Mouse (Mus musculus): ENCODE measurements around the gene Cfb. TPM values are rescaled to one million over a fixed set of nuclear protein-coding genes. Genes with fewer than 3 reads are reported as not detected.

Cfb gene
- total RNA-seq, 4 experiments from 2014 or later: 0.43 TPM; not detected in 3

GRCm38 (mm10) chr17:34885615-34886014 lies 23.3 kb upstream of the Cfb start:
- DNase-seq (ENCODE audit: low spot score in 2 of 2): no peak

- no peak for DNase-seq (ENCODE audit: low spot score in 2 of 2)
Observed at GRCm38 (mm10) chr17:34884704-34885103, 22.4 kb upstream of the Cfb start.

- DNase-seq (ENCODE audit: low spot score in 2 of 2): no peak
Observed at GRCm38 (mm10) chr17:34883332-34883731, 21.0 kb upstream of the Cfb start.

- DNase-seq (ENCODE audit: low spot score in 2 of 2): no peak
Observed at GRCm38 (mm10) chr17:34881683-34882310, 19.5 kb upstream of the Cfb start, which contains the start of gene Gm20547. Gene Gm20547 (minus strand): TSS chr17:34882042.

- DNase-seq (ENCODE audit: low spot score in 2 of 2): no peak
Observed at GRCm38 (mm10) chr17:34881166-34881565, 18.8 kb upstream of the Cfb start.

- DNase-seq (ENCODE audit: low spot score in 2 of 2): no peak
Observed at GRCm38 (mm10) chr17:34879336-34879879, 17.1 kb upstream of the Cfb start, which contains the start of gene Zbtb12. Gene Zbtb12 (plus strand): TSS chr17:34879483.

- no peak for DNase-seq (ENCODE audit: low spot score in 2 of 2)
Observed at GRCm38 (mm10) chr17:34874321-34874720, 12.0 kb upstream of the Cfb start.

- no peak for DNase-seq (ENCODE audit: low spot score in 2 of 2)
Observed at GRCm38 (mm10) chr17:34865981-34866380, 3.7 kb upstream of the Cfb start.

- no peak for DNase-seq (ENCODE audit: low spot score in 2 of 2)
Observed at GRCm38 (mm10) chr17:34861704-34862415, 458 bp downstream of the Cfb start.

- DNase-seq (ENCODE audit: low spot score in 2 of 2): no peak
Observed at GRCm38 (mm10) chr17:34860514-34860913, 1.8 kb downstream of the Cfb start.

GRCm38 (mm10) chr17:34858670-34859069 lies 3.6 kb downstream of the Cfb start:
- DNase-seq (ENCODE audit: low spot score in 2 of 2): no peak

GRCm38 (mm10) chr17:34855825-34856224 lies 6.5 kb downstream of the Cfb start:
- DNase-seq (ENCODE audit: low spot score in 2 of 2): no peak

- DNase-seq (ENCODE audit: low spot score in 2 of 2): no peak
Observed at GRCm38 (mm10) chr17:34854761-34855160, 7.6 kb downstream of the Cfb start.

- DNase-seq (ENCODE audit: low spot score in 2 of 2): no peak
Observed at GRCm38 (mm10) chr17:34853511-34853910, 8.8 kb downstream of the Cfb start.

GRCm38 (mm10) chr17:34850517-34851125 lies 11.7 kb downstream of the Cfb start:
- no peak for DNase-seq (ENCODE audit: low spot score in 2 of 2)

- peak; percentile 87 to 97 for DNase-seq (ENCODE audit: low spot score in 2 of 2)
Observed at GRCm38 (mm10) chr17:34849722-34850516, 12.4 kb downstream of the Cfb start, which contains the start of the genes Skiv2l and Nelfe. Gene Skiv2l (minus strand): TSS chr17:34850210. Gene Nelfe (plus strand): TSS chr17:34850391.

GRCm38 (mm10) chr17:34847615-34848014 lies 14.7 kb downstream of the Cfb start:
- no peak for DNase-seq (ENCODE audit: low spot score in 2 of 2)

- no peak for DNase-seq (ENCODE audit: low spot score in 2 of 2)
Observed at GRCm38 (mm10) chr17:34847192-34847591, 15.1 kb downstream of the Cfb start.

GRCm38 (mm10) chr17:34844884-34845283 lies 17.4 kb downstream of the Cfb start:
- no peak for DNase-seq (ENCODE audit: low spot score in 2 of 2)

GRCm38 (mm10) chr17:34840736-34841307 lies 21.5 kb downstream of the Cfb start:
- no peak for DNase-seq (ENCODE audit: low spot score in 2 of 2)

- no peak for DNase-seq (ENCODE audit: low spot score in 2 of 2)
Observed at GRCm38 (mm10) chr17:34838785-34839184, 23.5 kb downstream of the Cfb start.

All from left cerebral cortex, adult 8-10 months (tissue).